Mouse (Mus musculus): ENCODE measurements at regions not wholly inside any gene's neighbourhood (a gene's known extent, or its start where the extent isn't known, plus 50 kb on each side); places are given as distances from the start of the nearest gene placed in this dataset.

DNA sequence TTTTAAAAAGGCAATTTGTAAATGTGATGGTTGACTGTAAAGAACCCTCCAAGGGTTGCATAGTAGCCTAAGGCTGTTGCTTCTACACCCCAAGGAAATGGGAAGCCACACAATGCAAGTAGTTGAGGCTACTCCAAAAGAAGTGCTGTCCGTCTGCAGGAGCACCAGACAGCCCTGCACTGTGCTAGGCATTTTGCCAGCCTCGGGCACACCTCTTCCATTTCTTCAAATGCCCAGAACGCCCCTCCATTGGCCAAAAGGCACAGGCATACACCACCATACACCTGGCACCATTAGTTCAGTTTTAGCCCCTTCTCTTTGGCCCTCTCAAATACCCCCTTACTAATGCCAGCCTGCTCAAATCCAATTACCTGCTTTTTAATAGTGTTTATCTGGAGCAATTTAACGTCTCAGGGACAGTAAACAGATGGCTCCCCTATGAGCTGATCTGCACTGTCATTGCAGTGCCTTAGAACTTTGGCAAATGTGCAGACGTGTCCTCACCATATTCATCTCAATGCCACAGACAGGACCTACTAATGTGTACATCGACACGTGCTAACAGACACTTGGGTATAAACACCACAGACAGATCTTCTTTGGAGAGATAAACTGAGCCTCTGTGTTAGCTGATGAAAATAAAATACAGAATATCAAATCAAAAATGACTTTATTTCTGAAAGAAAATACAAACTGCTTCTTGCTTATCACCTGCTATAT lies 211.9 kb upstream of the Hnrnpa3 start:
- TF ChIP-seq EP300 (optimal IDR thresholded peaks at IDR 0.05) (no peak), CTCF (IDR thresholded peaks at IDR 0.05; ENCODE audit: low read depth) (no peak)

Data from stomach, postnatal 0 days (tissue).